20 mouse cellular contexts compared by ENCODE assay signal in the genomic region with DNA sequence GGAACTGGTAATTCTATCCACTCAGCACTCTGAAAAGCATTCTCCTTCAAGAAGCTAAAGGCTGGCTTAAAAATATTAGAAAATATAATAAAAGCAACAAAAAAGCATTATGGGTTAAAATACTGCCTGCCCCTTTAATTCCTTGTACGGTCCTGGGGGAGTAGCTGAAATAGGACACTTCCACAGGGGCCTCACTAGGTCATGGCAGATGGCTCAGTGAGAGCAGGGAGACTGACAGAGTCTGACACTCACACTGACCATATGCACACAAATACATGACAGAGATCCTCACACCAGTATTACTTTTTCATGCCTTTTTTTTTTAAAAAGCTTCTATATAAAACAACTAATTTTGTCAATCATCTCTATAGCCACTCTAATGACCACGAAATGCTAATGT.
"Had no signal": no experiment of that assay in that cellular context is flagged by ENCODE, and none has a peak within 500 bp of the region (broad histone marks: within the 10 kb centered on the region; RNA-seq: fewer than 3 reads in every experiment).

No protein-coding gene starts in this region.

- H3K4me2 ChIP-seq: limb, embryonic 12.5 days; limb, embryonic 15.5 days; liver, embryonic 11.5 days; lung, embryonic 15.5 days; midbrain, embryonic 11.5 days had no signal

- DNase-seq: kidney, adult 9 months; kidney, postnatal 4 days; left cerebral cortex, postnatal 4 days; lung, adult 18-20 months; lung, postnatal 10 days; lung, postnatal 36 days; midbrain, embryonic 14.5 days; right cerebral cortex, postnatal 25 days; spleen, adult 18-20 months; thymus, adult 18-20 months; thymus, postnatal 14 days; thymus, postnatal 4 days had no signal

- H3K27me3 ChIP-seq: limb, embryonic 12.5 days; limb, embryonic 15.5 days; lung, embryonic 15.5 days; megakaryocyte, embryonic 14.5 days had no signal

- H3K27ac ChIP-seq: limb, embryonic 12.5 days; limb, embryonic 15.5 days; liver, embryonic 14.5 days; lung, embryonic 15.5 days had no signal

- H3K4me1 ChIP-seq: limb, embryonic 12.5 days; limb, embryonic 15.5 days; lung, embryonic 15.5 days; megakaryocyte, embryonic 14.5 days had no signal

- ATAC-seq: intestine, postnatal 0 days had no signal

- H3K9ac ChIP-seq: limb, embryonic 12.5 days; limb, embryonic 15.5 days; liver, embryonic 14.5 days; lung, embryonic 15.5 days had no signal

- H3K4me3 ChIP-seq: limb, embryonic 12.5 days; limb, embryonic 15.5 days; lung, embryonic 15.5 days; megakaryocyte, embryonic 14.5 days had no signal

- H3K9me3 ChIP-seq: limb, embryonic 12.5 days; limb, embryonic 15.5 days; lung, embryonic 15.5 days; megakaryocyte, embryonic 14.5 days had no signal
